Mouse (Mus musculus) C2C12 (cell line): ENCODE results near the gene Tvp23a.

Source experiments
- CTCF ChIP-seq: IDR thresholded peaks from one replicate; pipeline ENCODE4 v1.5.1; 2011; ENCODE audit not compliant: control insufficient read depth, insufficient read depth, insufficient read length
- FOSL1 ChIP-seq: IDR thresholded peaks from one replicate; pipeline ENCODE4 v1.8.0; 2011; ENCODE audit warnings: mild to moderate bottlenecking, low read length; ENCODE audit not compliant: poor library complexity, insufficient read depth, severe bottlenecking
- MAX ChIP-seq: IDR thresholded peaks from one replicate; pipeline ENCODE4 v1.6.1; 2011; ENCODE audit warnings: mild to moderate bottlenecking, control low read depth
- MYOG ChIP-seq: IDR thresholded peaks from one replicate; pipeline ENCODE4 v1.6.1; 2011; ENCODE audit not compliant: control insufficient read depth, insufficient read length; ENCODE audit errors: extremely low read depth
- USF1 ChIP-seq: IDR thresholded peaks from one replicate; pipeline ENCODE4 v1.6.1; 2011; ENCODE audit warnings: low read depth, mild to moderate bottlenecking, control low read depth, moderate library complexity

- TF ChIP-seq MYOG (no peak), CTCF (no peak), MAX (no peak), USF1 (no peak), FOSL1 (no peak)
Observed at GRCm38 (mm10) chr16:10447264-10447594, at the start of gene Tvp23a.
